Mouse (Mus musculus) forebrain, embryonic 11.5 days (tissue): ENCODE measurements at regions not wholly inside any gene's neighbourhood (a gene's known extent, or its start where the extent isn't known, plus 50 kb on each side); places are given as distances from the start of the nearest gene placed in this dataset.
"Not testable (repeated sequence)": the region's sequence is repeated elsewhere in the genome, so short reads cannot be mapped to it uniquely, and the experiment has no call there.

ENCODE experiments used
- ATAC-seq: fragments of 200-750 bp; cut with Nextera tagmentation; replicated peaks from 2 replicates; pipeline ENCODE4 v1.8.0; 2017; ENCODE audit warnings: moderate TSS enrichment; ENCODE audit not compliant: low FRiP score
- DNase-seq: peaks from one replicate; pipeline ENCODE4 v3.0.0-alpha.2; 2017; ENCODE audit warnings: low spot score
- H3K27ac ChIP-seq: fragments of 300-500 bp; sonication (generic); 2 replicates; pipeline ENCODE4 v1.5.1; 2014; ENCODE audit warnings: low read depth, low read length
- H3K27me3 ChIP-seq: fragments of 300-500 bp; sonication (generic); 2 replicates; pipeline ENCODE4 v1.6.1; 2014; ENCODE audit warnings: mild to moderate bottlenecking, low read length, mixed read lengths; ENCODE audit not compliant: control insufficient read depth, insufficient read depth
- H3K36me3 ChIP-seq: fragments of 300-500 bp; sonication (generic); 2 replicates; pipeline ENCODE4 v1.6.1; 2014; ENCODE audit warnings: mild to moderate bottlenecking, low read length, moderate library complexity, mixed read lengths; ENCODE audit not compliant: control insufficient read depth, insufficient read depth
- H3K4me1 ChIP-seq: fragments of 300-500 bp; sonication (generic); replicated peaks from 2 replicates; pipeline ENCODE4 v1.6.1; 2014; ENCODE audit warnings: low read length, mixed read lengths; ENCODE audit not compliant: control insufficient read depth, insufficient read depth
- H3K4me2 ChIP-seq: fragments of 300-500 bp; sonication (generic); 2 replicates; pipeline ENCODE4 v1.6.1; 2014; ENCODE audit warnings: low read depth, mild to moderate bottlenecking, low read length, moderate library complexity, mixed read lengths; ENCODE audit not compliant: severe bottlenecking
- H3K4me3 ChIP-seq: fragments of 300-500 bp; sonication (generic); 2 replicates; pipeline ENCODE4 v1.5.1; 2014; ENCODE audit warnings: low read depth, low read length
- H3K9ac ChIP-seq: fragments of 300-500 bp; sonication (generic); 2 replicates; pipeline ENCODE4 v1.6.1; 2014; ENCODE audit warnings: low read length
- H3K9me3 ChIP-seq: fragments of 300-500 bp; sonication (generic); 2 replicates; pipeline ENCODE4 v1.6.1; 2016; ENCODE audit warnings: low read length, mixed read lengths; ENCODE audit not compliant: control insufficient read depth
- WGBS: fragments of 180-500 bp; shearing (Covaris S2); extraction: QIAGEN DNeasy Blood & Tissue Kit; methylation state at CpG from one replicate; pipeline ENCODE4 v1.1.7; 2014; 5-methylcytosine and 5-hydroxymethylcytosine counted together

DNA sequence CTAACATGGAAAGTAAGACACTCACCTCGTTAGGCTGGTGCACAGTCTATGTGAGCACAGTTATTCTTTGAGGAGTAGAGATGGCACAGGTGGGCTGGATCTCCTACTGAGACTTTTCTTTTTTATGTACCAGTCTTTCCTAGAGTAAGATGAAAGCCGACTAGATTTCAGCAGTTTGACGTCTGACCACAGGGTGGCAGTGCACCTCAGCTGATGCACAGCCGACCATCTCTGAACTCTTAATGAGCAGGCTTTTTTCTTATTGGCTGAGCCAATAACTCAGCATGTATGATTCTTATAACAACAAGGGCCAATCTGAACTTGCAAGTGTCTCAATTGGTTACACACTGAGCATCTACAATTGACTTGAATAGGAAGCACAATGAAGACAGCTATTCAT, 126.6 kb upstream of the Olfr1507 start:
- no peak overlapping the region for H3K4me3 ChIP-seq
- peak; percentile 15; the same call in 1 of the 2 replicates for ATAC-seq

DNA sequence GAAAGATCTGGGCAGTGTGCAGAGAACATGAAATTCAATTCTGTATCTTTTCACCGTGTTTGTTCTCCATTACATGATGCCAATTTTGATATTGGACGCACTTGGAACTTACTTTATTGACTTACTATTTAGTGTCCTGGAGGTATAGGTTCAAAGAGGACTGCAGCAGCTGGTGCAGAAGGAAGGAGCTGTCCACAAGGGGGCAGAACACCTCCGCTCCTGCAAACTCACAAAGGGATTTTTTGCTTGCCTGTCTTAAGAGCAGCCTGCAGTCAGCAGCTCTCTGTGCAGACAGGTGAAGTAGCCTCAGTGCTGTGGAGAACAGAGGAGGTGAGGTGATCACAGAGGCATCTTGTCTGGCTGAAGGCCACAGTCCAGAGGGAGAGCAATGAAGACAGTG, 84.8 kb upstream of the Olfr1507 start:
- no peaks in the 10 kb centered on the region for H3K9me3 ChIP-seq
- DNase-seq (no peak), ATAC-seq (no peak)
- H3K9ac ChIP-seq, result no peak overlapping the region
- H3K4me1 ChIP-seq, result no peaks in the 10 kb centered on the region
- H3K27ac ChIP-seq, result no peak overlapping the region
- no peak overlapping the region for H3K4me3 ChIP-seq
- 54% methylated on average over 3 of the region's 3 CpGs for WGBS
- no peaks in the 10 kb centered on the region for H3K27me3 ChIP-seq
- no peak overlapping the region for H3K4me2 ChIP-seq
- no peaks in the 10 kb centered on the region for H3K36me3 ChIP-seq

More for the DNA sequence above, 126.6 kb upstream of the Olfr1507 start:
- no peaks in the 10 kb centered on the region for H3K36me3 ChIP-seq
- H3K9me3 ChIP-seq, result no peaks in the 10 kb centered on the region; the same call in 1 of the 2 replicates
- H3K27ac ChIP-seq, result no peak overlapping the region
- H3K4me2 ChIP-seq, result no peak overlapping the region
- no peak for DNase-seq
- WGBS, result 33% methylated on average over 4 of the region's 4 CpGs
- H3K4me1 ChIP-seq, result no peaks in the 10 kb centered on the region
- H3K9ac ChIP-seq, result no peak overlapping the region
- no peaks in the 10 kb centered on the region for H3K27me3 ChIP-seq

DNA sequence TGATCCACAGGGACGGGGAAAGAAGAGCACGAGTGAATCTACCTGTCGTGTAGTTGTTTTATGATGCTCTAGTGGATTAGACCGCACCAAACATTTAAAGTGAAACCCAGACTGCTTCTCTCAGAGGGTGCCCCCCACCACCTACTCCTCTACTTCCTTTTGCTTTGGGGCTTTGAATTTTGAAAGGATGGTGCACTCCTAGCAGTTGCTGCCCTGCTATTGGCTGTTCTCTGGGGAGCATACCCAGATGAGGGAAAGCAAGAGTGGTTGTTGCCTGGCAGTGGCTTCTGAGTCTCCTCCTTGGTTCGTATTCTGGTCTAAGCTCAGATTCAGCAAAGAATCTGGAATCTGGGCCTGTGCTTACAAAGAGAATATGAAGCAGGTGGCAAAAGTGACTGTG, 71.4 kb upstream of the Olfr1507 start:
- H3K36me3 ChIP-seq, result no peaks in the 10 kb centered on the region
- 83% methylated on average over 5 of the region's 5 CpGs for WGBS
- no peak for ATAC-seq
- DNase-seq, result no peak
- no peak overlapping the region for H3K4me2 ChIP-seq
- H3K4me1 ChIP-seq, result no peaks in the 10 kb centered on the region
- H3K4me3 ChIP-seq, result no peak overlapping the region
- H3K9ac ChIP-seq, result no peak overlapping the region
- H3K27ac ChIP-seq, result no peak overlapping the region
- no peaks in the 10 kb centered on the region for H3K27me3 ChIP-seq
- no peaks in the 10 kb centered on the region for H3K9me3 ChIP-seq

DNA sequence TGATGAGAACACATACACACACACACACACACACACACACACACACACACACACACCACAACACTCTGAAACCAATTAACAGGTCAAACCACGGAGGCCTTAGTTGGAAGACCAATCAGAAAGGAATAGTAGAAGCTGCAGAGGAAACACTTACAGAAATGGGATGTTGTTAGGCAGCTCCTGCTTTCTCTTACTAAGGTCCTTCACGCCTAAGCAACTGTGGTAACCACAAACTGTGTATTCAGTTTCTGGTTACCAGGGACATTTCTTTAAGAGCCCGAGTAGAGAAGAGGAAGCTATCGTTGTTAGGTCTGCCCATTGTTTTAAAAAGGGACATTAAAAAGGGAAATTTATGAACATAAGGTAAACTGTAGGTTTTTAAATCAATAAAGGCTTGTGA, 70.1 kb upstream of the Olfr1507 start:
- H3K27me3 ChIP-seq, result no peaks in the 10 kb centered on the region
- DNase-seq, result no peak
- no peaks in the 10 kb centered on the region for H3K4me1 ChIP-seq
- no peaks in the 10 kb centered on the region for H3K36me3 ChIP-seq
- H3K9ac ChIP-seq, result no peak overlapping the region
- H3K4me3 ChIP-seq, result no peak overlapping the region
- no peak overlapping the region for H3K27ac ChIP-seq
- no peaks in the 10 kb centered on the region for H3K9me3 ChIP-seq
- no peak for ATAC-seq
- H3K4me2 ChIP-seq, result no peak overlapping the region
- 81% methylated on average over 4 of the region's 4 CpGs for WGBS

DNA sequence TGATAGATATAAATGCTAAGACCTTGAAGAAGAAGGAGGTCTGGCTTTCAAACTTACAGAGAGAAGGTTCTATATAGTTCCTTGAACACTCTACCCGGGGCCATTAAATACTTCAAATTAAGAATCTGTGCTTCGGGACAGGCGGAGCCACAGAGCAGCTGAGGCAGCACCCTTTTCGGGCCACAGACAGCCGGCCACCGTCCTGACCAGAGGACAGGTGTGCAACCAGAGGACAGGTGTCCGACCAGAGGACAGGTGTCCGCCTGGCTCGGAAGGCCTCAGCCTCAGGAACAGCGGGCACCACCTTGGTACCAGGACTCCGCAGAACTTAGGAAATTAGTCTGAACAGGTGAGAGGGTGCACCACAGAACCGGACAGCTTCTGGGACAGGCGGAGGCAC, 60.8 kb upstream of the Olfr1507 start:
- not testable (repeated sequence) for H3K4me2 ChIP-seq, H3K36me3 ChIP-seq, DNase-seq, H3K4me3 ChIP-seq, H3K9ac ChIP-seq, H3K27ac ChIP-seq, H3K4me1 ChIP-seq, H3K9me3 ChIP-seq, ATAC-seq, H3K27me3 ChIP-seq
- 95% methylated on average over 13 of the region's 13 CpGs for WGBS

DNA sequence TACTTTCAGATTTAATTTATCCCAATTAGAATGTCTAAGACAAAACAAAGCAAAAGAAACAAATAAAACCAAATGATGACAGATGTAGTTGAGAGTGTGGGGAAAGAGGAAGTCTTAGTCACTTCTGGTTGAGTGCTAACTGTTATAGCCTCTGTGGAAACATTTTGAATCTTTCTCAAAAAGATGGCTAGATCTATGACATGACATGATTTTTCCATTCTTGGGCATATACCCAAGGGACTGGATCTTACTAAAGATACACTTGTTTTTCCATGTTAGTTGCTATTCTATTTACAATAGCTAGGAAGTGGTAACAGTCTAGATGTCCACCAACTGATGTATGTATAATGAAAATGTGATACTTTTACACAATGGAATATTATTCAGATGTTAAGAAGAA, 57.9 kb upstream of the Olfr1507 start:
- Histone ChIP-seq H3K4me2 (no peak overlapping the region), H3K27ac (no peak overlapping the region), H3K9me3 (no peaks in the 10 kb centered on the region), H3K9ac (no peak overlapping the region), H3K27me3 (no peaks in the 10 kb centered on the region), H3K36me3 (no peaks in the 10 kb centered on the region), H3K4me1 (no peaks in the 10 kb centered on the region), H3K4me3 (no peak overlapping the region)
- no peak for ATAC-seq
- DNase-seq, result no peak

DNA sequence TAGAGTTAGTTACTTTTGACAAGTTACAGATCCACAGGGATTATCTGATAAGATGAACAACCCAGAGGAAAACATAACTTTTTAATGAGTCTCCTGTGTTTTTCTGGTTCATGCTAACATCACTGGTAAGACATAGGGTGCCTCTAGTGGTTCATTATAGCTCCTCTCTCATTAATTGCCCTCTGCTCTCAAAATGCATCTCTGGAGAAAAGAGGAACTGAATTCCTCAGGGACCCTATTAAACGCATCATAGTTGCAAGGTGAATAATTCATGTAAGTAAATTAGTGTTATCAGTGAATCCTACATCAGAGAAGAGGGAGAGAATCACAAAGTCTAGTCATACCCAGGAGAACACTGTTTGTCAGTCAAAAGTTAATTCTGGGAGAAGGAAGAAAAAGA, 52.4 kb upstream of the Olfr1507 start:
- Histone ChIP-seq H3K4me1 (no peaks in the 10 kb centered on the region), H3K27me3 (no peaks in the 10 kb centered on the region), H3K4me2 (no peak overlapping the region), H3K9ac (no peak overlapping the region), H3K36me3 (no peaks in the 10 kb centered on the region), H3K27ac (no peak overlapping the region), H3K9me3 (no peaks in the 10 kb centered on the region), H3K4me3 (no peak overlapping the region)
- no peak for DNase-seq
- WGBS, result 56% methylated on average over 1 of the region's 1 CpGs
- no peak for ATAC-seq
